Mouse (Mus musculus): ENCODE results near the gene Ankrd50. TPM values are rescaled to one million over a fixed set of nuclear protein-coding genes. Genes with fewer than 3 reads are reported as not detected.

The Ankrd50 gene
- 26.9 TPM for polyA plus RNA-seq (2017; shearing (Covaris generic))

GRCm38 (mm10) chr3:38484191-38485106 is at the start of gene Ankrd50:
Gene Ankrd50, minus strand, starts transcription at chr3:38484844.

